ENCODE assay signal across 25 mouse cellular contexts in the genomic region with DNA sequence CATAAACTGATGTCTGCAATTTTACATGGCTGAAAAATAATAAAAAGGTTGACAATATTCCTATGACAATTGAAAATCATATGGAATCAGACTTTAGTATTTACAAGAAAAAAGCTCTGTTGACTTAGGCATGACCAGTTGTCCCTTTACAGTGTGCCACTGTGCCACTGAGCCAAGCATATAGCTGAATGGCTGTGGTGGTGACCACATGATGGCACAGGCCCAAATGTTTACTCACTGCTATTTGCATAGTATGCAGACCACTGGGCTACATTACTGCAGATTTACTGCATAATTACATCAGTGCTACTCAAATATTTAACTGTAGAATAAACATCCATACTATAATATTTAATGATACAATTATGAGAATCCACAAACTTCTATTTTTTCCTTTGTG.
"Had no signal": no experiment of that assay in that cellular context is flagged by ENCODE, and none has a peak within 500 bp of the region (broad histone marks: within the 10 kb centered on the region; RNA-seq: fewer than 3 reads in every experiment).

No protein-coding gene starts in this region.

- H3K27me3 ChIP-seq: heart, embryonic 12.5 days; intestine, embryonic 15.5 days; limb, embryonic 12.5 days; liver, embryonic 13.5 days; liver, embryonic 15.5 days had no signal

- H3K4me3 ChIP-seq: heart, embryonic 10.5 days; heart, embryonic 12.5 days; intestine, embryonic 15.5 days; layer of hippocampus, adult 2 months; left cerebral cortex, adult 2 months; limb, embryonic 10.5 days; limb, embryonic 12.5 days; liver, embryonic 13.5 days; liver, embryonic 15.5 days had no signal

- H3K27ac ChIP-seq: heart, embryonic 10.5 days; intestine, embryonic 15.5 days; layer of hippocampus, adult 2 months; left cerebral cortex, adult 2 months; limb, embryonic 10.5 days; limb, embryonic 12.5 days; liver, embryonic 13.5 days; liver, embryonic 15.5 days had no signal

- H3K9me3 ChIP-seq: heart, embryonic 10.5 days; heart, embryonic 12.5 days; intestine, embryonic 15.5 days; limb, embryonic 10.5 days; limb, embryonic 12.5 days; liver, embryonic 13.5 days; liver, embryonic 15.5 days had no signal

- DNase-seq: gastrocnemius, postnatal 14 days; gastrocnemius, postnatal 36 days; heart, adult 18-20 months; heart, postnatal 14 days; heart, postnatal 36 days; kidney, adult 18-20 months; kidney, adult 8-10 months; kidney, postnatal 10 days; kidney, postnatal 25 days; kidney, postnatal 4 days; liver; liver, embryonic 13.5 days had no signal

- H3K4me1 ChIP-seq: intestine, embryonic 15.5 days; limb, embryonic 10.5 days; limb, embryonic 12.5 days had no signal

- H3K9ac ChIP-seq: heart, embryonic 12.5 days; hindbrain, embryonic 14.5 days; intestine, embryonic 15.5 days; limb, embryonic 12.5 days; liver, embryonic 13.5 days; liver, embryonic 15.5 days had no signal

- H3K4me2 ChIP-seq: heart, embryonic 12.5 days; hindbrain, embryonic 14.5 days; intestine, embryonic 15.5 days; limb, embryonic 12.5 days; liver, embryonic 11.5 days; liver, embryonic 13.5 days; liver, embryonic 15.5 days had no signal

- H3K36me3 ChIP-seq: intestine, embryonic 15.5 days; limb, embryonic 12.5 days; liver, embryonic 13.5 days; liver, embryonic 15.5 days had no signal

- ATAC-seq: hindbrain, embryonic 16.5 days; inflammation-experienced regulatory T-cells, adult 6 months; intestine, embryonic 15.5 days; intestine, postnatal 0 days had no signal
